8 mouse cellular contexts compared by ENCODE assay signal in genomic region chr11:54126654-54127374, GRCm38 (mm10). TPM values are rescaled to one million over a fixed set of nuclear protein-coding genes. Genes with fewer than 3 reads are reported as not detected.
DNase-seq lines count a peak whose midpoint lies in the region; ATAC-seq lines count a peak whose summit lies in the region.

No protein-coding gene starts in this region.

- H3K4me2 ChIP-seq in kidney, embryonic 16.5 days (replicated peaks; ENCODE audit: low read depth, low read length): no peak overlapping the region
- H3K4me2 ChIP-seq in kidney, embryonic 15.5 days: no peak overlapping the region
- peak overlapping the region; percentile 17; the same call in 1 of the 2 replicates for H3K4me2 ChIP-seq in hindbrain, embryonic 14.5 days (replicated peaks)

- 0 out of 2 replicates have a peak, but pooled peaks have one; percentile 21 for ATAC-seq in kidney, embryonic 16.5 days (ENCODE audit: low FRiP score, low TSS enrichment)
- ATAC-seq in kidney, embryonic 15.5 days (replicated peaks; ENCODE audit: low FRiP score): no peak
- no peak for ATAC-seq in hindbrain, embryonic 14.5 days (ENCODE audit: low FRiP score)
- peak; percentile 74 for ATAC-seq in megakaryocyte progenitor cell, adult 5-6 weeks (replicated peaks; ENCODE audit: poor library complexity)

- no peaks in the 10 kb centered on the region for H3K9me3 ChIP-seq in kidney, embryonic 16.5 days (ENCODE audit: low read length)
- no peaks in the 10 kb centered on the region for H3K9me3 ChIP-seq in kidney, embryonic 15.5 days (replicated peaks)
- no peaks in the 10 kb centered on the region for H3K9me3 ChIP-seq in hindbrain, embryonic 14.5 days (ENCODE audit: control insufficient read depth, low read length)

- peak overlapping the region; percentile 31; the same call in 1 of the 2 replicates for H3K27ac ChIP-seq in kidney, embryonic 16.5 days (ENCODE audit: low read length)
- no peak overlapping the region; the same call in 1 of the 2 replicates for H3K27ac ChIP-seq in kidney, embryonic 15.5 days
- H3K27ac ChIP-seq in hindbrain, embryonic 14.5 days: no peak overlapping the region; the same call in 1 of the 2 replicates

- H3K9ac ChIP-seq in kidney, embryonic 16.5 days (replicated peaks; ENCODE audit: low read length): peak overlapping the region; percentile 14; the same call in 1 of the 2 replicates
- H3K9ac ChIP-seq in kidney, embryonic 15.5 days: no peak overlapping the region
- H3K9ac ChIP-seq in hindbrain, embryonic 14.5 days: 0 out of 2 replicates have a peak overlapping the region, but pooled peaks have one; percentile 20

- H3K4me3 ChIP-seq in kidney, embryonic 16.5 days (ENCODE audit: low read length): no peak overlapping the region
- H3K4me3 ChIP-seq in kidney, embryonic 15.5 days (replicated peaks): no peak overlapping the region
- no peak overlapping the region for H3K4me3 ChIP-seq in hindbrain, embryonic 14.5 days (replicated peaks; ENCODE audit: low read length)

- H3K36me3 ChIP-seq in kidney, embryonic 16.5 days (ENCODE audit: insufficient read depth, low read length): no peaks in the 10 kb centered on the region
- peaks cover 10% of the 10 kb centered on the region; the same call in 1 of the 2 replicates for H3K36me3 ChIP-seq in kidney, embryonic 15.5 days
- H3K36me3 ChIP-seq in hindbrain, embryonic 14.5 days (replicated peaks; ENCODE audit: control insufficient read depth, insufficient read depth): no peaks in the 10 kb centered on the region

- 35% methylated on average over 15 of the region's 15 CpGs for WGBS in kidney, embryonic 16.5 days
- WGBS in kidney, embryonic 15.5 days: 35% methylated on average over 15 of the region's 15 CpGs
- WGBS in hindbrain, embryonic 14.5 days: 32% methylated on average over 15 of the region's 15 CpGs

- peak; percentile 19 for DNase-seq in embryo, embryonic 10.5 days (ENCODE audit: low spot score)
- DNase-seq in hindbrain, embryonic 14.5 days (ENCODE audit: low spot score): no peak
- no peak for DNase-seq in cerebellum, adult 8-10 months
- DNase-seq in adrenal gland, adult 8-10 months: no peak
- DNase-seq in cerebellum, adult 11-12 months: no peak

- peaks cover 7% of the 10 kb centered on the region; the same call in 1 of the 2 replicates for H3K4me1 ChIP-seq in kidney, embryonic 16.5 days (ENCODE audit: insufficient read depth, low read length)
- peaks cover 3% of the 10 kb centered on the region; the same call in 1 of the 2 replicates for H3K4me1 ChIP-seq in kidney, embryonic 15.5 days
- peaks cover 13% of the 10 kb centered on the region; the same call in 1 of the 2 replicates for H3K4me1 ChIP-seq in hindbrain, embryonic 14.5 days (replicated peaks; ENCODE audit: control insufficient read depth, insufficient read depth, low read length)

- H3K27me3 ChIP-seq in kidney, embryonic 16.5 days (ENCODE audit: insufficient read depth, low read length): no peaks in the 10 kb centered on the region
- no peaks in the 10 kb centered on the region for H3K27me3 ChIP-seq in kidney, embryonic 15.5 days
- no peaks in the 10 kb centered on the region for H3K27me3 ChIP-seq in hindbrain, embryonic 14.5 days (ENCODE audit: control insufficient read depth, insufficient read depth, low read length)

RNA-seq across cellular contexts. Expression of gene P4ha2, which starts 26.9 kb away (rescaled TPM):
- 38.1 and 43.0 TPM in 2 replicates for polyA plus RNA-seq in kidney, embryonic 16.5 days (2015; fragmentation: Nextera tagmentation; extraction: Ambion mirVana)
- polyA plus RNA-seq in kidney, embryonic 15.5 days (2015; fragmentation: Nextera tagmentation; extraction: Ambion mirVana): 36.6 and 44.5 TPM in 2 replicates
- polyA plus RNA-seq in hindbrain, embryonic 14.5 days (2014; fragmentation: Nextera tagmentation; extraction: Ambion mirVana): 8.9 and 10.4 TPM in 2 replicates
- 0.05 and 0.15 TPM in 2 replicates for total RNA-seq in megakaryocyte progenitor cell, adult 5-6 weeks (2015)
- total RNA-seq in megakaryocyte progenitor cell, adult 5-6 weeks (2017): 0.21 and 0.44 TPM in 2 replicates
- 10 to 100 TPM; 29.1 to 52.2 (median 44.5) TPM for total RNA-seq in adrenal gland, adult 8-10 months (2022)

RNA-seq across cellular contexts. Expression of gene Pdlim4, which starts 58.0 kb away (rescaled TPM):
- 50.3 and 55.0 TPM in 2 replicates for polyA plus RNA-seq in kidney, embryonic 16.5 days (2015; fragmentation: Nextera tagmentation; extraction: Ambion mirVana)
- polyA plus RNA-seq in kidney, embryonic 15.5 days (2015; fragmentation: Nextera tagmentation; extraction: Ambion mirVana): 47.1 and 53.2 TPM in 2 replicates
- 26.3 and 30.0 TPM in 2 replicates for polyA plus RNA-seq in hindbrain, embryonic 14.5 days (2014; fragmentation: Nextera tagmentation; extraction: Ambion mirVana)
- not detected in 2 replicates for total RNA-seq in megakaryocyte progenitor cell, adult 5-6 weeks (2015)
- total RNA-seq in megakaryocyte progenitor cell, adult 5-6 weeks (2017): 0.17 TPM in 1 of 2 replicates, not detected in the other
- 10 to 100 TPM in 2 of 4 experiments, 1 to 10 TPM in 2; 6.7 to 16.2 (median 12.1) TPM for total RNA-seq in adrenal gland, adult 8-10 months (2022)

Comparison
In these comparisons a context has a peak if more than half of its experiments do, and no peak if none do; other contexts are left out.
1. ATAC-seq: peak in kidney, embryonic 16.5 days (single experiment) and megakaryocyte progenitor cell, adult 5-6 weeks (single experiment); none in kidney, embryonic 15.5 days (single experiment) and hindbrain, embryonic 14.5 days (single experiment).